Mouse (Mus musculus): ENCODE measurements around the gene Erf.

Erf gene

GRCm38 (mm10) chr7:25206094-25206830 lies 44.3 kb downstream of the Erf start:
- peak; percentile 72 to 81 for DNase-seq

GRCm38 (mm10) chr7:25205355-25206093 lies 45.0 kb downstream of the Erf start:
- no peak for DNase-seq

- DNase-seq = no peak
These were observed 46.9 kb downstream of the Erf start for GRCm38 (mm10) chr7:25203624-25204023.

- DNase-seq = peak; percentile 31 to 54
These were observed 53.1 kb downstream of the Erf start for GRCm38 (mm10) chr7:25197384-25198018.

GRCm38 (mm10) chr7:25196107-25196506 lies 54.5 kb downstream of the Erf start:
- DNase-seq = no peak

GRCm38 (mm10) chr7:25195148-25195547 lies 55.4 kb downstream of the Erf start:
- DNase-seq = no peak

Measured in cerebellum, postnatal 14 days (tissue).